Mouse (Mus musculus): ENCODE results near the gene Olfr1333. TPM values are rescaled to one million over a fixed set of nuclear protein-coding genes. Genes with fewer than 3 reads are reported as not detected.
"Not testable (repeated sequence)": the region's sequence is repeated elsewhere in the genome, so short reads cannot be mapped to it uniquely, and the experiment has no call there.

The Olfr1333 gene
- not detected in 2 replicates for polyA plus RNA-seq (2015; fragmentation: Nextera tagmentation; extraction: Ambion mirVana)

- Histone ChIP-seq H3K9ac (replicated peaks) (no peak within 1 kb of the TSS), H3K9me3 (ENCODE audit: low read length) (no peaks in the 10 kb centered on the region), H3K4me2 (ENCODE audit: low read depth, low read length) (no peak within 1 kb of the TSS), H3K36me3 (replicated peaks; ENCODE audit: insufficient read depth, low read length) (no peaks in the 10 kb centered on the region), H3K4me1 (ENCODE audit: insufficient read depth) (no peaks in the 10 kb centered on the region), H3K27me3 (ENCODE audit: insufficient read depth, low read length) (no peaks in the 10 kb centered on the region), H3K27ac (ENCODE audit: low read depth) (no peak within 1 kb of the TSS), H3K4me3 (ENCODE audit: low read depth, low read length) (no peak within 1 kb of the TSS)
- no peak for TF ChIP-seq EP300 (IDR thresholded peaks at IDR 0.05; ENCODE audit: low read depth)
- TF ChIP-seq CTCF (IDR thresholded peaks at IDR 0.05; ENCODE audit: low read depth): no peak
- WGBS (ENCODE audit: insufficient replicate concordance): 88% methylated on average over 1 of the region's 1 CpGs
- DNase-seq: no peak
- no peak for ATAC-seq
These were observed at the start of gene Olfr1333 for GRCm38 (mm10) chr4:118836179-118836578. Gene Olfr1333, minus strand, starts transcription at chr4:118836279.

GRCm38 (mm10) chr4:118867566-118867965 is 31.5 kb upstream of the Olfr1333 start:
- H3K27ac ChIP-seq (ENCODE audit: low read depth): no peak overlapping the region
- no peaks in the 10 kb centered on the region for H3K27me3 ChIP-seq (ENCODE audit: insufficient read depth, low read length)
- H3K36me3 ChIP-seq (replicated peaks; ENCODE audit: insufficient read depth, low read length): no peaks in the 10 kb centered on the region
- no peak for DNase-seq
- no peak overlapping the region for H3K4me2 ChIP-seq (ENCODE audit: low read depth, low read length)
- no peaks in the 10 kb centered on the region for H3K4me1 ChIP-seq (ENCODE audit: insufficient read depth)
- no peaks in the 10 kb centered on the region for H3K9me3 ChIP-seq (ENCODE audit: low read length)
- TF ChIP-seq EP300 (IDR thresholded peaks at IDR 0.05; ENCODE audit: low read depth) (no peak), CTCF (IDR thresholded peaks at IDR 0.05; ENCODE audit: low read depth) (no peak)
- ATAC-seq: no peak
- H3K9ac ChIP-seq (replicated peaks): no peak overlapping the region
- H3K4me3 ChIP-seq (ENCODE audit: low read depth, low read length): no peak overlapping the region

- DNase-seq (no peak), ATAC-seq (no peak)
- Histone ChIP-seq H3K4me2 (ENCODE audit: low read depth, low read length) (no peak within 1 kb of the TSS), H3K9ac (replicated peaks) (no peak within 1 kb of the TSS), H3K4me3 (ENCODE audit: low read depth, low read length) (no peak within 1 kb of the TSS), H3K4me1 (ENCODE audit: insufficient read depth) (no peaks in the 10 kb centered on the region), H3K9me3 (ENCODE audit: low read length) (no peaks in the 10 kb centered on the region), H3K27ac (ENCODE audit: low read depth) (no peak within 1 kb of the TSS), H3K36me3 (replicated peaks; ENCODE audit: insufficient read depth, low read length) (no peaks in the 10 kb centered on the region), H3K27me3 (ENCODE audit: insufficient read depth, low read length) (no peaks in the 10 kb centered on the region)
- TF ChIP-seq EP300 (IDR thresholded peaks at IDR 0.05; ENCODE audit: low read depth): no peak
- TF ChIP-seq CTCF (IDR thresholded peaks at IDR 0.05; ENCODE audit: low read depth): no peak
- 89% methylated on average over 1 of the region's 1 CpGs for WGBS (ENCODE audit: insufficient replicate concordance)
These were observed 28.3 kb upstream of the Olfr1333 start, which contains the start of gene Olfr1331 for GRCm38 (mm10) chr4:118864349-118864748. Gene Olfr1331, plus strand, starts transcription at chr4:118864649.

GRCm38 (mm10) chr4:118862704-118863103 is 26.6 kb upstream of the Olfr1333 start:
- no peak for TF ChIP-seq CTCF (IDR thresholded peaks at IDR 0.05; ENCODE audit: low read depth)
- TF ChIP-seq EP300 (IDR thresholded peaks at IDR 0.05; ENCODE audit: low read depth): no peak
- Histone ChIP-seq H3K4me2 (ENCODE audit: low read depth, low read length) (no peak overlapping the region), H3K36me3 (replicated peaks; ENCODE audit: insufficient read depth, low read length) (no peaks in the 10 kb centered on the region), H3K4me3 (ENCODE audit: low read depth, low read length) (no peak overlapping the region), H3K9ac (replicated peaks) (no peak overlapping the region), H3K4me1 (ENCODE audit: insufficient read depth) (no peaks in the 10 kb centered on the region), H3K27ac (ENCODE audit: low read depth) (no peak overlapping the region), H3K9me3 (ENCODE audit: low read length) (no peaks in the 10 kb centered on the region), H3K27me3 (ENCODE audit: insufficient read depth, low read length) (no peaks in the 10 kb centered on the region)
- WGBS (ENCODE audit: insufficient replicate concordance): 60% methylated on average over 4 of the region's 4 CpGs
- DNase-seq: no peak
- no peak for ATAC-seq

GRCm38 (mm10) chr4:118861791-118862190 is 25.7 kb upstream of the Olfr1333 start:
- DNase-seq (no peak), ATAC-seq (no peak)
- Histone ChIP-seq H3K9me3 (ENCODE audit: low read length) (no peaks in the 10 kb centered on the region), H3K4me3 (ENCODE audit: low read depth, low read length) (no peak overlapping the region), H3K4me1 (ENCODE audit: insufficient read depth) (no peaks in the 10 kb centered on the region), H3K4me2 (ENCODE audit: low read depth, low read length) (no peak overlapping the region), H3K9ac (replicated peaks) (no peak overlapping the region), H3K27me3 (ENCODE audit: insufficient read depth, low read length) (no peaks in the 10 kb centered on the region), H3K36me3 (replicated peaks; ENCODE audit: insufficient read depth, low read length) (no peaks in the 10 kb centered on the region), H3K27ac (ENCODE audit: low read depth) (no peak overlapping the region)
- WGBS (ENCODE audit: insufficient replicate concordance): 60% methylated on average over 1 of the region's 1 CpGs
- no peak for TF ChIP-seq CTCF (IDR thresholded peaks at IDR 0.05; ENCODE audit: low read depth)
- TF ChIP-seq EP300 (IDR thresholded peaks at IDR 0.05; ENCODE audit: low read depth): no peak

GRCm38 (mm10) chr4:118818921-118819320 is 17.2 kb downstream of the Olfr1333 start:
- H3K36me3 ChIP-seq (replicated peaks; ENCODE audit: insufficient read depth, low read length): no peaks in the 10 kb centered on the region
- H3K27ac ChIP-seq (ENCODE audit: low read depth): no peak overlapping the region
- DNase-seq (no peak), ATAC-seq (no peak)
- 75% methylated on average over 1 of the region's 1 CpGs for WGBS (ENCODE audit: insufficient replicate concordance)
- no peak overlapping the region for H3K4me2 ChIP-seq (ENCODE audit: low read depth, low read length)
- H3K4me3 ChIP-seq (ENCODE audit: low read depth, low read length): no peak overlapping the region
- H3K9ac ChIP-seq (replicated peaks): no peak overlapping the region
- H3K27me3 ChIP-seq (ENCODE audit: insufficient read depth, low read length): no peaks in the 10 kb centered on the region
- TF ChIP-seq EP300 (IDR thresholded peaks at IDR 0.05; ENCODE audit: low read depth): no peak
- no peak for TF ChIP-seq CTCF (IDR thresholded peaks at IDR 0.05; ENCODE audit: low read depth)
- H3K9me3 ChIP-seq (ENCODE audit: low read length): no peaks in the 10 kb centered on the region
- H3K4me1 ChIP-seq (ENCODE audit: insufficient read depth): no peaks in the 10 kb centered on the region

- Histone ChIP-seq H3K27ac (ENCODE audit: low read depth) (no peak within 1 kb of the TSS), H3K4me1 (ENCODE audit: insufficient read depth) (no peaks in the 10 kb centered on the region), H3K9ac (replicated peaks) (no peak within 1 kb of the TSS), H3K4me3 (ENCODE audit: low read depth, low read length) (no peak within 1 kb of the TSS), H3K27me3 (ENCODE audit: insufficient read depth, low read length) (no peaks in the 10 kb centered on the region), H3K9me3 (ENCODE audit: low read length) (no peaks in the 10 kb centered on the region), H3K4me2 (ENCODE audit: low read depth, low read length) (no peak within 1 kb of the TSS), H3K36me3 (replicated peaks; ENCODE audit: insufficient read depth, low read length) (no peaks in the 10 kb centered on the region)
- DNase-seq: no peak
- ATAC-seq: no peak
- TF ChIP-seq EP300 (IDR thresholded peaks at IDR 0.05; ENCODE audit: low read depth): no peak
- TF ChIP-seq CTCF (IDR thresholded peaks at IDR 0.05; ENCODE audit: low read depth): no peak
- WGBS (ENCODE audit: insufficient replicate concordance): 79% methylated on average over 4 of the region's 4 CpGs
These were observed 26.2 kb downstream of the Olfr1333 start, which contains the start of gene Olfr1335 for GRCm38 (mm10) chr4:118809844-118810243. Gene Olfr1335, minus strand, starts transcription at chr4:118809944.

GRCm38 (mm10) chr4:118792796-118793195 is 43.3 kb downstream of the Olfr1333 start:
- not testable (repeated sequence) for H3K4me3 ChIP-seq (ENCODE audit: low read depth, low read length); DNase-seq; H3K4me2 ChIP-seq (ENCODE audit: low read depth, low read length); ATAC-seq; H3K36me3 ChIP-seq (replicated peaks; ENCODE audit: insufficient read depth, low read length); H3K4me1 ChIP-seq (ENCODE audit: insufficient read depth); H3K9ac ChIP-seq (replicated peaks); H3K27ac ChIP-seq (ENCODE audit: low read depth); H3K9me3 ChIP-seq (ENCODE audit: low read length); H3K27me3 ChIP-seq (ENCODE audit: insufficient read depth, low read length)

All from liver, postnatal 0 days (tissue).